Mouse (Mus musculus): ENCODE results near the gene Exosc1. TPM values are rescaled to one million over a fixed set of nuclear protein-coding genes. Genes with fewer than 3 reads are reported as not detected.

The Exosc1 gene
- total and polyA plus RNA-seq, 3 experiments = 56.6 to 109 (median 68.6) TPM

DNA sequence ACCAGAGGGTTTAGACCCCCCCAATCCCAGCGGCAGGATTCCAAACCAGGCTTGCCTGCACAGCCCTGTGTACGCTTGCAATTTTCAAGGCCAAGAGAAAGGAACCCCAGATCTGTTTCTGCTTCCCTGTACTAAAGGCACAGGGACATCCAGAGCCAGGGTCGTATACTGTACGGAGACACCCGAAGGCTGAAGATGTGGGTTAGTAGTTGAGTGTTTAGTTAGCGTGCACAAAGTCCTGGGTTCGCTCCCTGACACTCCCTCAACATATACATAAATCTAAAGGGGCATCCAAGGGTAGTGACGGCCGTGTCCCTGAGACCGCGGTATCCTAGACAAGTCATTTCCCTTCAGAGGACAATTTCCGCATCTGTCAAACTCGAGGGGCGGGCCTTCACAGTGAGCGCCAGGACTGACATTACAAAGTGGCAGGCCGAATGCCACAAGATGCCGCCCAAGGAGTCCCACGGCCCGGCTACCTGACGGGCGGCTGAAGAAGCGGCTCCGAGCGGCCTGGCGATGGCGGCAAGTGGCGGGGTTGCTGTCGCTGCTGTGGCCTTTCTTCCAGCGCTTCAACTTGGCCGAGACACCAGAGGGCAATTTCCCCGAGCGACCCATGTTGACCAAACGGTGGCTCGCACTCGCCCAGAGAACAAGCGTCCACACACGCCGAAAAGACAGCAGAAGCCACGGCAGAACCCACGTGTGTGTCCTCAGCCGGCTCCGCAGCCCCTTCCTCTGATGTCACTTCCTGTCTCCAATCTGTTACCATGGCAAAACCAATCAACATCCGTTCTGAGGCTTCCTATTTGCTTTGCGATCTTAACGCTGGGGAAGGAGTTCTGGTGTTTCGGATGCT is 37.5 kb downstream of the Exosc1 start, which contains the start of gene Rrp12:
TSS of gene Rrp12 (minus strand) at position 714 of the 859 bp plus-strand sequence.
- Histone ChIP-seq H3K4me3 (replicated peaks in 1 of 3; ENCODE audit: low read depth in 2 of 3, low read length in 2 of 3, poor library complexity in 1 of 3) (peak within 1 kb of the TSS; percentile 82 to 93 (median 90)), H3K4me2 (ENCODE audit: insufficient read depth, low read depth, poor library complexity, severe bottlenecking) (peak within 1 kb of the TSS; percentile 86), H3K36me3 (replicated peaks in 1 of 2; ENCODE audit: control insufficient read depth in 1 of 2, insufficient read depth in 1 of 2, low read length in 1 of 2) (peaks cover 16 to 30% of the 10 kb centered on the region in 2 experiments), H3K9ac (ENCODE audit: insufficient read depth, low read depth) (peak within 1 kb of the TSS; percentile 64), H3K27ac (ENCODE audit: insufficient read depth, low read depth) (peak within 1 kb of the TSS; percentile 20; the same call in 1 of the 2 replicates), H3K27me3 (replicated peaks) (no peaks in the 10 kb centered on the region), H3K9me3 (replicated peaks; ENCODE audit: low read length) (no peaks in the 10 kb centered on the region), H3K4me1 (ENCODE audit: control insufficient read depth in 1 of 2, insufficient read depth in 2 of 2) (peaks cover 7 to 34% of the 10 kb centered on the region in 2 experiments), H3K79me2 (replicated peaks; ENCODE audit: control insufficient read depth, extremely low read depth, insufficient read depth, poor library complexity, severe bottlenecking) (peaks cover 19% of the 10 kb centered on the region)
- dilution Hi-C loops (cut with MboI; ENCODE audit: extremely low pct_ligation_motif_present, extremely low pct_unique_long_range_greater_than_20kb, low sequenced_read_pairs) (no loop called here), in situ Hi-C loops (cut with MboI; ENCODE audit: low pct_ligation_motif_present, low pct_unique_long_range_greater_than_20kb, low sequenced_read_pairs) (loop anchor here (10.0 kb wide), 1 partner anchor 51 kb away; the partner anchor contains the start of gene Frat2)
- TF ChIP-seq KAT2A (IDR thresholded peaks at IDR 0.05; ENCODE audit: insufficient replicate concordance, low read length) = 0 out of 2 replicates have a peak, but pooled peaks have one; percentile 12
- TF ChIP-seq BHLHE40 (IDR thresholded peaks at IDR 0.05; ENCODE audit: low read depth, low read length) = no peak
- peak; percentile 83 for TF ChIP-seq HCFC1 (IDR thresholded peaks at IDR 0.05; ENCODE audit: low read depth, low read length)
- peak; percentile 37; the same call in 1 of the 2 replicates for TF ChIP-seq JUND (conservative IDR thresholded peaks at IDR 0.05; ENCODE audit: low read depth, low read length)
- TF ChIP-seq MYC (IDR thresholded peaks at IDR 0.05; ENCODE audit: low read depth, low read length) = peak; percentile 99
- peak; percentile 76 for TF ChIP-seq NELFE (IDR thresholded peaks at IDR 0.05; ENCODE audit: low read depth, low read length)
- peak; percentile 28; the same call in 1 of the 2 replicates for TF ChIP-seq USF1 (IDR thresholded peaks at IDR 0.05; ENCODE audit: low read depth, low read length)
- TF ChIP-seq TBP (conservative IDR thresholded peaks at IDR 0.05; ENCODE audit: low read depth, low read length) = peak; percentile 82
- TF ChIP-seq RAD21 (IDR thresholded peaks at IDR 0.05; ENCODE audit: low read depth, low read length) = no peak
- no peak for TF ChIP-seq USF2 (conservative IDR thresholded peaks at IDR 0.05; ENCODE audit: low read depth, low read length)
- TF ChIP-seq ZMIZ1 (IDR thresholded peaks at IDR 0.05; ENCODE audit: low read depth, low read length) = peak; percentile 57; the same call in 1 of the 2 replicates
- TF ChIP-seq MAZ (IDR thresholded peaks at IDR 0.05; ENCODE audit: low read depth, low read length) = peak; percentile 42; the same call in 1 of the 2 replicates
- peak; percentile 99 for TF ChIP-seq MAX (IDR thresholded peaks at IDR 0.05; ENCODE audit: low read length)
- TF ChIP-seq POLR2A (IDR thresholded peaks at IDR 0.05; ENCODE audit: low read depth, low read length) = peak; percentile 87
- 0 out of 2 replicates have a peak, but pooled peaks have one; percentile 22 for TF ChIP-seq NRF1 (IDR thresholded peaks at IDR 0.05; ENCODE audit: low read depth, low read length)
- no peak for TF ChIP-seq MAFK (IDR thresholded peaks at IDR 0.05; ENCODE audit: insufficient replicate concordance, low read length)
- 0 out of 2 replicates have a peak, but pooled peaks have one; percentile 40 for TF ChIP-seq UBTF (IDR thresholded peaks at IDR 0.05; ENCODE audit: low read depth, low read length)
- TF ChIP-seq SIN3A (IDR thresholded peaks at IDR 0.05; ENCODE audit: low read length) = peak; percentile 100
- peak; percentile 100 for TF ChIP-seq MXI1 (IDR thresholded peaks at IDR 0.05; ENCODE audit: low read depth, low read length)
- TF ChIP-seq TCF12 (IDR thresholded peaks at IDR 0.05; ENCODE audit: low read depth, low read length) = 0 out of 2 replicates have a peak, but pooled peaks have one; percentile 18
- 0 out of 2 replicates have a peak, but pooled peaks have one; percentile 13 for TF ChIP-seq IRF4 (IDR thresholded peaks at IDR 0.05; ENCODE audit: low read depth, low read length)
- TF ChIP-seq GABPA (IDR thresholded peaks at IDR 0.05; ENCODE audit: insufficient replicate concordance, low read depth, low read length) = no peak
- no peak for TF ChIP-seq ZKSCAN1 (IDR thresholded peaks at IDR 0.05; ENCODE audit: borderline replicate concordance, low read depth, low read length)
- TF ChIP-seq ELF1 (IDR thresholded peaks at IDR 0.05; ENCODE audit: low read depth, low read length) = peak; percentile 78
- DNase-seq (ENCODE audit: extremely low read depth) = peak; percentile 95

Measured in CH12.LX (cell line).